Mouse (Mus musculus) adipocyte (in vitro differentiated cells): ENCODE results near the gene Cnst.

Source experiments
- DNase-seq: peaks from one replicate; pipeline ENCODE4 v3.0.0-alpha.2; 2016; ENCODE audit warnings: low spot score

Cnst gene

DNA sequence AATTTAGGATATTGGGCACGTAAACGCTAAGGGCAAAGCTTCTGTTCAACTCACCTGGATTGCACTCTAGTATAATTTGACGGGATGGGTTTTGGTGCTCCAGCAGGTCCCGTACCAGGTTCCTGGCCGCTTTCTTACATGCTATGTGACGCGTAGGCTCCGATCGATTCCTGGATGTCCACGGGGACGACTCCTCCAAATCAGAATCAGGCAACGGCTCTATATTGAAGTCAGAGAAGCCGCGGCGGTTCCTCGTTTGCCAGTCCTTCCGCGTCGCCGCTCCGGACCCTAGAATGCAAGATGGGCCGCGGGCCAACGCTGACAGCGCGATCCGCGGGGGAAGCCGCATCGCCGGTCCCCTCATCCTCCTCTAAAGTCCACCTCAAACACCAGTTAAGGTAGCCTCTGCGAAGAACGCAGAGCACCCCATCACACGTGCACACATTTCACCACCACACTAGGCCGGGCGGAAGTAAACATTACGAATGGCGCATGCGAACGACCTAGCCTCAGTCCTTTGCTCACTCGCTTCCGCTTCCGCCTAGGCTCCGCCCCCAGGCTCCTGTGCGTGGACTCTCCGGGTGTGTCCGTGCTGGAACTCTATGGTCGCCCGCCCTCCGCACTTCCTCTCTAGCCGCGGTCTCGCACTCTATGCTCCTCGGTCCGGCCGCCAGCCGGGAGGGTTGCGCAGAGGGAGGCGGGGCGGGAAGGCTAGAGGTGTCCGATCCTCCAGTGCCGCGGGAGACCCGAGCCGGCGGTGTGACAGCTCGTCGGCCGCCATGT lies at the start of gene Cnst, which contains the start of gene Tfb2m:
Gene Cnst, plus strand, starts transcription at position 603 of the 783 bp plus-strand sequence.
Gene Tfb2m, minus strand, starts transcription at position 500 of the 783 bp plus-strand sequence.
- DNase-seq: peak; percentile 99

DNA sequence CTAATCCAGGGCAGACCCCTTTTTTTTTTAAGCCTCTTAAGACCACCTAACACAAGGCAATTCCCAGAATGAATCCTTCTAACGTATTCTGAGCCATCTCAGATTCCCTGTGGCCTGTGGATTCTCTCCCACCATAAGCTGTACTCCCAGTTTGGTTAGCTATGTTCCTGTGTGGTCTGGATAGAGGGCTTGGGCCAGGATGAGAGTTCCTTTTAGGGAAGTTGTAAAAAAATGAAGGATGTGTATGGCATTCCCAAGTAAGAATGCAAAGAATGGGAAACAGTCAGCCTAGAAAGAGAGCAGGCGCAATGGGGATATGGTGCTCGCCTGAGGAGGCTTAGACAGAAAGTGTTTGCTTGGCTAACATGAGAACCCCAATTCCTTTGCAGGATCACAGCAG lies 46.9 kb upstream of the Cnst start:
- no peak for DNase-seq

DNA sequence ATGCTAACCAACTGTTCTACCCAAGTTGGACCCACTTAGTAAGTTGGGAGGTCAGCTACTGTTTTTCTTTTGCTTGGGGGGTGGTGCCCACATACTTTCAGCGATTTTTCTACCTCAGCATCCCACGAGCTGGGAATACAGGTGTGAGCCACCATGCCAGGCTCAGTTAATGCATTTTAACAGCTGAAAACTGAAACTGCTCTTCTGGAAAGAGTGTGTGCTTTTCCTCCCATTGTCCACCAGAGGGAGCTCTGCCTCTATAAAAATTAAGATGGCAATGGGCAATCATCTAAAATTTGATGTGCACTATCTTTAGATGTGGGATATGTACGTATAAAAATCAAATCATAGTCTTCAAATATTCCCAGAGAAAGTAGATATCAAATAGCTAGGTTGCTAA lies 43.6 kb upstream of the Cnst start:
- DNase-seq: peak; percentile 56

DNA sequence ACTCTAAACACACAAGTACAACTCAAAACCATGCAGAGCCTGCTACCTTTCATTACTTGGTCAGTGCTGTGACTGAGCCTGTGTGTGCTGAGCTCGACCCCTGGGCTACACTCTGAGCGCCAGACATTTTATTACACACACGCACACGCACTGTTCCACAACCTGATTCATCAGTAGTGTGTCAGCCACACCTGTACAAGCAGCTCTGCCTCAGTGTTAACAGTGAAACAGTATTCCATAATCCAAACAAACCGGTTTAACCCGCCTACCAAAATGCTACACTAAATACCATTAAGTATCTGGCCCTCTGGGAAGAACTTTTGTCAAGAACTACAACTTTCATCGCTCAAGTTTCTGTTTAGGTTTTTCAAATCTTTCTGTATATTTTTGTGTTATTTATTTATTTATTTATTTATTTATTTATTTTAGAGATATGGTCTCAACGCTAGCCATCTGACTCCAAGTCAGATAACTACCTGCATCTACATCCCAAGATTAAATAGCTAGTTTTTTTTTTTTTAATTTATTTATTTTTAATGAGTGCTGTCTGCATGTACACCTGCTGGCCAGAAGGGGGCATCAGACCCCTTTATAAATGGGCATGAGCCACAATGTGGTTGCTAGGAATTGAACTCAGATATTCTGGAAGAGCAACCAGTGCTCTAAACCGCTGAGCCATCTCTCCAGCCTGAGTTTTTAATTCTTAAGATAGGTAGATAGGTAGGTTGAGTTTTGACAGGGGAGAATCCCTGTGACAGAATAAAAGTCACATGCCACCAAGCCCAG lies 39.4 kb upstream of the Cnst start:
- DNase-seq: peak; percentile 53

DNA sequence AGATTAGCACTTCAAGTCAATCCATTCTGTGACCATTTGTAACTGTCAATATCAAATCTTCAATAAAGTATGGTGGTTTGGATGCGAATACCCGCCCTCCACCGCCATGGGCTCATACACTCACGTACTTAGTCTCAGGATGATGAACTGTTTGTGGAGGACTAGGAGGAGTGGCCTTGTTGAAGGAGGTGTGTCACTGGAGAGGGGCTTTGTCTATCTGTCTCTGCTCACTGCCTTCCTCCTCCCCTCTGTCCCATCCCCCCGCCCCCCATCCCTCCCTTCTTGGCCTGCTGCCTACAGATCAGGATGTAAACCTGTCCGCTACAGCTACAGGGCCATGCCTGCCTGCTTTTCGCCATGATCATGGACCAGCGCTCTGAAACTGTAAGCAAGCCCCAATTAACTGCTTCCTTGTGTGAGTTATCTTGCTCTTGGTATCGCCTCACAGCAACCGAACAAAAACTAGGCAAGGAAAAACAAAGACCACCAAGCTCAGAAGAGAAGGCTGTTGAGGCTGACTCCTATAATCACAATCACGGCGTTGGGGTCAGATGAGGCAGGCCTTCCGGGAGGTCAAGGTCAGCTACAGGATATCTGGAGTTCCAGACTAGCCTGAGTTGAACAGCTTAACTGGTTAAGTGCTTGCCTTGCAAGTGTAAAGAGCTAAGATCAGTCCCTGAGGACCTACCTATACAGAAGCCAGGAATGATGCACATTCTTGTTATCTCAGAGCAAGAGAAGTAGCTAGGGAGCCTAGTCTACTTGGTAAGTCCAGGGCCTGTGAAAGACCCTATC lies 35.4 kb upstream of the Cnst start:
- DNase-seq: no peak

DNA sequence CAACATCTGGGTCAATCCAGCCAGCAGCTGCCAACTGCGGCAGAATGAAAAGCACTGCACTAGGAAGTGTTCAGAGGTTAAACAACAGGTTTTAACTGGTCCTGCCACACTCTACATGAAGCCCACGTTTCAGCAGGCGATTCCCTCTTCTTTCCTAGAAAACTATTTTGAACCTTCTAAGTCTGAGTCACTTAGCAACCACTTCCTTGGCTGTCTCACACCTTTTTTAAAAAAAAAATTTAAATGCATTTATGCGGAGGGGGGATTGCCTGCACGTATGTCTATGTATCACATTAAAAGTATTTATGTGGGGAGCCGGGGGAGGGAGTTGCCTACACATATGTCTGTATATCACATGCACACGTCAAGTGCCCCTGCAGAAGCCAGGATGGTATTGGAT lies 34.3 kb upstream of the Cnst start:
- no peak for DNase-seq

DNA sequence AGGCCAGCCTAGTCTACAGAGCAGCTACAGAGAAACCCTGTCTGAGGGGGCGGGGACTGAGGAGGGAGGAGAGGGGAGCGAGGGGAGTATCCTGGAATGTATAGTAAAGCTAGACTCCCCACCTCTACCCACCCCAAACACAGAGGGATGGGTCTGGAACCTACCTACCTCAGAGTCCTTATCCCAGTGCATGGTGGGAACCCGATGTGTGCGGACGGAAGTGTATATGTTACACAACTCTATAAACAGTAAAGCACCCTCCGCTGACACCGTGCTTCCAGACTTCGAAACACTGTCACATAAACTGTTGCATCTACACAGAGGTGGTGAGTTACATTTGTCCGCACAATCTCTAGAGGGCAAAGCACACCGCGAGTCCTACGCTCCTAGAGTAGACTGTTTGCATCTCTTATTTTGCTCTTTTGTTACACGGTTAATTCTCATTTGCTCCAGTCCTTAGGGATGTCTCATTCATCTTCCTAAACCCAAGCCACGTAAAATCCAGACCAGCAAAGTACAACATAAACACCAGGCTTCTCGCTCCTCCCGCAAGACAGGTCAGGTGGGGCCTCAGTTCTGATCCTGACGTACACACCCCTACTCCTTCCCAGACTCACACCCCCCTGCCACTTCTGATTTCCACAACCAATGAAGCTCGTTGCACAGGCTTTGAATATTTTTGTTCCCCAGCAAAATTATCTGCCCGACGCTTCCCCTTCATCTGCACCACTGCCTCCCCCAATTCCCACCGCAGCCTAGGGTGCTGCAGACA lies 29.0 kb upstream of the Cnst start:
- peak; percentile 20 for DNase-seq

DNA sequence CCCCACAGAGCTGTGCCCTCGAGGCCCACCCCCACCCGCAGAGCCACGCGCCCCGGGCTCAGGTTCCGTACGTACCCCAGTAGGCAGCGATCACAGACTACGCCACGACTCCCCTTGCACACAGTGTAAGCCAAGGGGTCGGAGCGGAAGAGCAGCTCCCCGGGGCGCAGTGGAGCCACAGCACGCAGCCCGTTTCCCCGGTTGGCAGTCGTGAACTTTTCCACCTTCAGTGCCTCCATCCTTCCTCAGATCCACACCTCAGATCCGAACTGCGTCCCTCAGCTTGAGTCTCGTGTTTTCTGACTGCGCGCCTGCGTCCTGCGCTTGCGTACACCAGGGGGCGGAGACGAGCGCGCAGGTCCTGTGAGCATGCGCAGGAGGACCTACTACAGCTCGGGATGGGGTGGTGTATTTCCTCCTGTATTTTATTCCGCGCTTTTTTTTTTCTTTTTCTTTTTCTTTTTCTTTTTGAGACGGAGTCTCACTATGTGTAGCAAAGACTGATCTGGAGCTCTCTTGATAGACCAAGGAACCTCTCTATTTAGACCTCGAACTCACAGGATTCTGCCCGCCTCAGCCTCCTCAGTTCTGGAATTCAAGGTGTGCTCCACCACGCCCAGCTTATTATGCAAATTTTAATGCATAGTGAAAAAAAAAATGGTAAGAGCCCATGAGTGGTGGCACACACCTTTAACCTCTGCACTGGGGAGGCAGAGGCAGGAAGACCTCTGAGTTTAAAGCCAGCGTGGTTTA lies 28.3 kb upstream of the Cnst start, which contains the start of gene Smyd3:
Gene Smyd3, minus strand, starts transcription at position 329 of the 753 bp plus-strand sequence.
- DNase-seq: peak; percentile 89

DNA sequence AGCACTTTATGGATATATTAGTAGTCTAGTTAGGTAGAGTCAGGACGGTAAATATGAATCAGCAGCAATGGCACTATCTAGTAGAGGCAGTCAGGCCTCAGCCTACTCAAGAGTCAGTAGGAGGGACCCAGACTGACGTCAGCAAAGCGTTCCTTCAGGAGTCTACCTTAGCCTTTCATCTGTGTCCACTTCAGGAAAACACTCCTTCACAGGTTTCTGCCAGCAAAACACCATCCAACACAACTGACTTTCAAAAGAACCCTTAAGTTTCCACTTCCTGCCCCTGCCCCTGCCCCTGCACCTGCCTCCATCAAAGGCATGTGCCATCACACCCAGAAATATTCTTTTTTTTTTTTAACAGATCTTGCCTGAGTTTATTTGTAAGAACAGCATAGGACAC lies 26.3 kb upstream of the Cnst start:
- DNase-seq: no peak

DNA sequence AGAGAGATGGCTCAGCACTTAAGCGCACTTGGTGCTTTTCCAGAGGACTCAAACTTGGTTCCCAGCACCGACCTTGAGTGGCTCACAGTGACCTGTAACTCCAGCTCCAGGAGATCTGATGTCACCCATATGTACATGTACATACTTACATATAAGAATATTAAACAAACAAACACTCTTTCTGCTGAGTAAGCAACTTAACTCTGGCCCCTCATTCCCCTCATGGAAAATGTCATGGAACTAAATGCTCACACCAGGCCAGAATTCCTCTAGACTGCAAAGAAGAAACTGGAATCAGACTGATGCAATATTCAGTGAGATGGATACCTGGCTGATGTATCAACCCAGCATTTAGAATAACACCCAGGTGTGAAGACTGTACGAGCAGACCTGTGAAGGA lies 7.1 kb upstream of the Cnst start:
- no peak for DNase-seq

DNA sequence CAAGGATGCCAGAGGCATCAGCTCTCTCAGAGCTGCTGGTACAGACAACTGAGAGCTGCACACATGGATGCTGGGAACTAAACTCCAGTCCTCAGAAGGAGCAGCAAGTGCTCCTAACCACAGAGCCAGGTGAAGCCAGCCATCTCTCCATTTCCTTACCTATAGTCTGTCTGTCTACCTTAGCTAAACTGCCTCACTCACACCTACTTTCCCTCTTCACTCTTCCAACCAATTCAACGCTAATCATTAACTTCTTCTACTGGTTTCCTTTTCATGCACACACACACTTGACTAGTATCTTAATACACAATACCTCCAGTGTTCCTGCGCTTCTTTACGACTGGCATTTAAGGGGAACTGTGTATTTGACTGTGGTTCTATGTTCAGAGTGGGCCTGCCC lies 6.3 kb upstream of the Cnst start:
- DNase-seq: no peak

DNA sequence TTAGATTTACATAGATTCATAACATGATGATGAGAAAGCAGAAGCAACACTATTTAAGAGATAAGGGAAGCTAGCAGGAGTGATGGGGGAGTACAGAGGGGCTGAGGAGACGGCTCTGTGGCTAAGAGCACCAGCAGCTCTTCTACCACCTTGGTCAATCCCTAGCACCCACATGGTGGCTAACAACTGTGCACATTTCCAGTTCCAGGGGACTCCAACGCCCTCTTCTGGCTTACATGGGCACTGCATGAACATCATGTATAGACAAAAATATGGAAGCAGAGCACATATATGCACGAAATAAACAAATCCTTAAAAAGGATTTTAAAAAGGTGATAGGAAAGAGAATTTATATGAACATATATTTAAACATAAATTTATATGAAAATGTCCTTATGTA lies 4.7 kb upstream of the Cnst start:
- DNase-seq: no peak

DNA sequence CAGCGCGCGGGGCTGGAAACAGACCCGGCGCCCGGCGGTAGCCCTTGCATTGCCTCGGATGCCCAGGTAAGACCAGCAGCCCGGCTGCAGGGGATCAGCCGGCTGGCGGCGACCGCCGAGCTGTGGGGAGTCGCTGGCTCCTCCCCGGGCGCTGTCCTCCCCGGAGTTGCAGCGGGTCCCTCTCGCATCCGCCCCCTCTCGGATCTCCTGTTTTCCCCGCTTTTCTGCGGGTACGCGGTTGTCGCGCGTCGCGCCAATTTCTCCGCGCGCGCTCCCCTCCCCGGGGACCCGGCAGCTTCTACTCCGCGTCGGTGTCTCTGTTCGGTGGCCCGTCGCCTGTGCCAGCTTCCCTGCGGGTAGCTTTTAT lies 364 bp downstream of the Cnst start:
- no peak for DNase-seq

DNA sequence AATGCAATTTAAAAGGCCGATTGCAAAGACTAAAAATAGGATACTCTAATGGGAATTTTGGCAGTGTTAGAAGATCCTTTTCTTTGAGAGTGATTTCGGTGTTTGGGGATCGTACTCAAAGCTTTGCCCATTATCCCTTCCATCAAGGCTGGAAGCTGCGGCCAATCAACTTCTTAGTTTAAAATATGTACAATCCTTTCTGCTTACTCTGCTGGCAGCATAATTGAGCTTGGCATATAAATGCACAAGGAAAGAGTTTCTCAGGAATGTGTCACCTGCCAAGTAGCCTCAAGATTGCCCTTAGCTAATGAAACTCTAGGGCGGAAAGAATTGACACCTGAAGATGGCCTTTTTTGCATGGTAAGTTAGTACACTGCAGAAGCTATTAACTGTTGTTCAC lies 1.0 kb downstream of the Cnst start:
- DNase-seq: no peak

DNA sequence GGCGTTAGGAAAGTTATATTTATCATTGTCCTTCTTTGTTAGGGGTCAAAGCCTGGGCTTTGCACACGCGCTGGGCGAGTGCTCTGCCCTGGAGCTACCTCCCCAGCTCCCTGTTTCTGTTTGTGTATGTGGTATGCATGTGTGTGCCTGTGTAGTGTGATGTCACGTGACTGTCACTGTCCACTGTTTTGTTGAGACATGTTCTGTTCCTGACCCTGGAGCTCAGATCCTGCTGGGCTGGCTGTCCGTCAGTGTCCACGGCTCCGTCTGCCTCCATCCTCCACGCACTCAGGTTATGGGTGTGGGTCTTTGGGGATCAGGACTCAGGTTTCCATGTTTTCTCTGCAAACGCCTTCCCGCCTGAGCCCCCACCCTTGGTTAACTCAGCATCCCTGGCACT lies 2.0 kb downstream of the Cnst start:
- no peak for DNase-seq

DNA sequence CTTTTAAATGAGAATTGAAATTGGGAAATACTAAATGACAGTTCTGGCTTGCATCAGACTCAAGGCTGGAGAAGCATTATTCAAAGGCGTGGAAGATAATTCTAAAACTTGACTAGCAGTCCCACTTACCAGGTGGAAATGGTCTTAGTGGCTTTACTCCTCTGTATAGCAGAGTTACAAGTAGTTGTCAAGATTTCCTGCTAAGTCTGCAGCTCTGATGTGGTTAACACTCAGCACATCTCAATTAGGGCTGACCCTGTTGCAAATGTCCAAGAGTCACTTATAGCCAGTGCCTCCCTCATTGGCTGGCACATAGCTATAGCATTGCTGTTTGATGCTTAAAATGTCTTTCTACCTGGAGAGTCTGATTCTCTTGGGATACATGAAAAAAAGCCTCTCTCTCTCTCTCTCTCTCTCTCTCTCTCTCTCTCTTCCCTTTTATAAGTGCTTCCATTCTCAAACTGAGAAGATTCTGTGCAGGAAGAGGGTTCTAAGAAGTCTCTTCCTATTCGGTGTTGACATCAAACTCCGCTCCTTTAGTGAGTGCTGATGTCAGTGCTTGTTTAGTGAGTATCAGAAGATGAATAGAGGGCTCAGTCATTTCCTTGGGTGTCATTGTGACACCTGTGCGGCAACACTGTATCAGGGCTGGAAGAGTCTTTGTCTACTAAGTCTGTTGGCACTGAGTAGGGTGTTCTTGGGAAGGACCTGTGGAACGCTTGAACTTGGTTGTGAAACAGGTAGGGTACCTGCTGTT lies 3.0 kb downstream of the Cnst start:
- DNase-seq: no peak

DNA sequence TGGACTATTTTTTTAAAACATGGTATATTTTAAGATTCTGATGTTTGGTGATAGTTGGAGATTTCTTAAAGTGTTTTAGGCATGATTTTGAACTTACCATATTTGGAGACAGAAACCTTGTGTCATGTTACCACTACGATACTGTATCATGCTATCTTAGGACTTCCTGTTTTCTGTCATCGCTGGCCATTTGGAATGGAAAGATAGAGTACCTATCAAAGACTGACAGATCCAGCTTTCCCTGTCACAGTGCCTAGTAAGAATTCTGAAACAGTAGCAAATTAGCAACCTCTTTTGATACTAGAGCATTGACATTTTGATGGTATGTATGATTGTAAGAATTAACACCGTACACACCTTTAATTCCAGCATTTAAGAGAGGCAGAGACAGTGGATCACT lies 5.2 kb downstream of the Cnst start:
- DNase-seq: no peak

DNA sequence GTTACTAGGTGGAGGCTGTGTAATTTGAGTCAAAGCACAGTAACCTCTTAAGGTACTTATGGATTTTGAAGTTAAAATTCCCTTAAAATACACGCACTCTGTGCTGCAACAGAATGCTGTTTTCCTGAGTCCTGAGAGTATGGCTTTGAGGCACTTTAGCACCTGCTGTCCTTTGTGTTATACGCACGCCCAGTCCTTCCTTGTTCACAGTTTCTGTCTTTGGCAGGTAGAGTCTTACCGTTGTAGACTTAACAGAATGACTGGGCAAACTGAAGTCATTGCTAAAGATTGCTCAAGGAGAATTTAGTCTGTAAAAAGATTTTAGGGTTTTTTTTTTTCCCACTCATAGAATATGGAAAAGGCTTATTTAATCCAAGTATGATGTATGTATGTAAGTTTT lies 5.8 kb downstream of the Cnst start:
- DNase-seq: no peak

DNA sequence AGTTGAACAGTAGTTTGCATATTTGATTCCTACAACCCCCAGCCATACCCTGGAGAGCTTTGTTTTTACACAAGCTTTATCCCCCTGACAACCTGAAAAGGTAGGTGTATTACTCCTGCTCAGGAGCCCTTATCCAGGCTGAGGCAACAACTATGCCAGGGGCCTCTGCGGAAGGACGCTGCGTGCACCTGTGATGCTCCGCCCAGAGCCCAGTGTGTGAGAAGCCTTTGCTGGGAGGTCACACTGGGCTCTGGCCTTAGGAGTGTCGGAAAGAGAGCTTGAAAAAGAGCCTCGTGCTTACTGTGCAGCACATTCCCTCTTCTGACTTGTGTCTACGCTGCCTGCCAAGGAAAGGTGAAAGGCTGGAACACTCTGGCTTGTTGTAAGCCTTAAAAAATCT lies 6.6 kb downstream of the Cnst start:
- no peak for DNase-seq

DNA sequence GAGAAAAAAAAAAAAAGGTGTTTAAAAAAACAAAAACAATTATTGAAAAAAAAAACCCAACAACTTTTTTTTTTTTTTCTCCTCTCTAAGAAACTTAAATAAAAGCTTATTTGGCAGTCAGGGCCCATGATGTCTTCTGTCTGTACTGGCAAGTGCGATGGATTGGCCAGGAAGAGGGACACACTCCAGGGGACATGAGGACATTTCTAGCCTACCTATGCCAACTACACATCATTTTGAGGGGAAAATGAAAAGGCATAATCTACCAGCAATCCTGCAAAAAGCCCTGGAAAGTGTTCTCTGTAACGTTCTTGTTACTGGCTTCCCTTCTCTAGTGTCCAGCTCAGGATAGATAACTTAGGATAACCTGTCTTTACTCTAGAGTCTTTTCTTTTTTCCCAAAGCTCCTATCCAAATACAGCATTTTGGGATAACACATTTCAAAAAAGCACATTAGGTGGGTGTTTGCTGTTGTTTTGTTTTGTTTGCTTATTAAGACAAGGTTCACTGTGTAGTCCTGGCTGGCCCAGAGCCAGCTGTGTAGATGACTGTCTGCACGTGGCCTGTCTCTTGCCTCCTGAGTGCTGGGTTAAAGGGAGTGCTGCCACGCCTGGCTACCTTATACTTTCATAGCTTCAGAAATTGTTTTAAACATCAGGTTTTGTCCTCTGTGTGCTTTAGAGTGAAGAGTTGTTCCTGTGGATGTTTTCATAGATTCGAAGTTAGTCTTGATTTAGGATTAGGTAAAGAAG lies 7.2 kb downstream of the Cnst start:
- DNase-seq: peak; percentile 65
